Mouse (Mus musculus): Measurements from ENCODE around the gene Tmem121b. TPM values are rescaled to one million over a fixed set of nuclear protein-coding genes. Genes with fewer than 3 reads are reported as not detected.

The Tmem121b gene
- total RNA-seq, 4 experiments from 2014 or later = 43.6 to 47.4 (median 46.5) TPM

DNA sequence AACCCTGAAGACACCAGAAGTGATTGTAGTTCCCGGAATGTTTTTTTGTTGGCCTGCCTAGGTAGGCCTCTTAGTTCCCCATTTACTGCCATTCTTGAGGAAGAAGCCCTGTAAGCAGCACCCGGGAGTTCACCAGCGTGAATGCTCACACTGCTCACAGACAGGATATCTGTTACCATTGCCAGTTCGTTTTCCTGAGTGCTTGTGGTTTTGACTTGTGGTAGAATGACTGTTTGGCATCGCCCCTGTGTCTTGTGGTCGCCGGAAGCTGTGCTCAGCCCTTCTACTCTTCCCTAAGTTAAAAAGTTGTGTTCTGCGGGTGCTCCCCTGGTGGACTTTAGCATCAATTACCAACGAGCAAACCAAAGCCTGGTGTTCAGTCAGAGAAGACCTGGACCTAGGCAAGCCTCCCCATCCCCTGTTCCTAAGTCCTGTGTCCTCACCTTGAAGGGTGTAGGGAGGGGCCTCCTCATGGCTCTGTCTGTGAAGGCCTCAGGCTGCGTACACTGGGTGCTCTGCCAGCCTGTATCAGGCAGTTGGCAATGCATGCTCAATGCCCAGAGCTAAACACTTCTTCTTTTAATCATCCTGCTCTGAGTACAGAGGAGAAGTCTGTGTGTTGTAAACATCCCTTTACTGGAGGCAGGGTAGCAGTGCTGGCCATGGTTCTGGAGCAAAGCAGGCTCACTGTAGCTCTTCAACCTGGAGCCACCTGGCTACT lies 26.8 kb downstream of the Tmem121b start:
- DNase-seq (ENCODE audit: low spot score in 2 of 2) = no peak

- no peak for DNase-seq (ENCODE audit: low spot score in 2 of 2)
Observed at GRCm38 (mm10) chr6:120465393-120465792, 28.2 kb downstream of the Tmem121b start.

- DNase-seq (ENCODE audit: low spot score in 2 of 2) = no peak
Observed at GRCm38 (mm10) chr6:120464406-120464939, 29.1 kb downstream of the Tmem121b start.

DNA sequence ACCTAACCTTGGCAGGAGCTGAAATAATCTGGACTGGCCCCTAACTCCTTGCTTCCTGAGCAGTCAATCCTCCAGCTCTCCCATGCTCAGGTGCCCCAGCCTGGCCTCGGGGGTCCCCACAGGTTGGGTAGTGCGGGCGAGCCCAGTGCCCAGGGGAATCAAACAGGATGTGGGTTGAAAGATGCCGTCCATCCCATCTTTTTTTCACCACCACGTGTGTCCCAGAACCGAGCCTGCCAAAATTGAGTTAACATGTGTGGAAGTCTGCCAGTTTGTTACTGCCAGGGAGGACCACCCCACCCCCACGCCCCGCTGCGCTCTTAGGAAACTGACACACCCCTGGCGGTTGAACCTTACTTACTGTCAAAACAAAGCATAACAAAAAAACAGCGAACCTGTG lies 29.7 kb downstream of the Tmem121b start:
- no peak for DNase-seq (ENCODE audit: low spot score in 2 of 2)

- DNase-seq (ENCODE audit: low spot score in 2 of 2) = no peak
Observed at GRCm38 (mm10) chr6:120463086-120463871, 30.3 kb downstream of the Tmem121b start, which contains the start of gene Il17ra. Il17ra (plus strand) TSS chr6:120463247.

GRCm38 (mm10) chr6:120462251-120462650 lies 31.4 kb downstream of the Tmem121b start:
- peak in 1 of 2 experiments; percentile 4 for DNase-seq (ENCODE audit: low spot score in 2 of 2)

- DNase-seq (ENCODE audit: low spot score in 2 of 2) = no peak
Observed at GRCm38 (mm10) chr6:120461217-120461616, 32.4 kb downstream of the Tmem121b start.

GRCm38 (mm10) chr6:120457751-120458150 lies 35.9 kb downstream of the Tmem121b start:
- DNase-seq (ENCODE audit: low spot score in 2 of 2) = no peak

- no peak for DNase-seq (ENCODE audit: low spot score in 2 of 2)
Observed at GRCm38 (mm10) chr6:120457074-120457473, 36.5 kb downstream of the Tmem121b start.

DNA sequence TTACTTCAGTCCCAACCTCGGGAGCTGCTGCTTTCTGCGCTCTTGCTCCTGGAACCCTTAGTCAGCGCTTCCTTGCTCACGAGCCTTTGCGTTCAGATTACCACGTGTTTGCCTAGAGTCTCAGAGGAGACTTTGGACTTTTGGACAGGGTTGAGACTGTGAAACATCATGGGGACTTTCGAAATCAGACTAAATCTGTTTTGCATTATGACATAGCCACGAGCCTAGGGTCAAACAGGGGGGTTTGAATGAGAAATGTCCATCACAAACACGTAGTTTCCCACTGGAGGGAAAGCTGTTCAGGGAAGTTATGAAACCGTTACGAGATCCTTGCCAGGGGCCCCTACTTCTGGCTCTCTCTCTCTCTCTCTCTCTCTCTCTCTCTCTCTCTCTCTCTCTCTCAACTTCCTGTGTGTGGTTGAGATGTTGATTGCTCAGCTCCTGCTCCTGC lies 39.0 kb downstream of the Tmem121b start:
- DNase-seq (ENCODE audit: low spot score in 2 of 2) = no peak

DNA sequence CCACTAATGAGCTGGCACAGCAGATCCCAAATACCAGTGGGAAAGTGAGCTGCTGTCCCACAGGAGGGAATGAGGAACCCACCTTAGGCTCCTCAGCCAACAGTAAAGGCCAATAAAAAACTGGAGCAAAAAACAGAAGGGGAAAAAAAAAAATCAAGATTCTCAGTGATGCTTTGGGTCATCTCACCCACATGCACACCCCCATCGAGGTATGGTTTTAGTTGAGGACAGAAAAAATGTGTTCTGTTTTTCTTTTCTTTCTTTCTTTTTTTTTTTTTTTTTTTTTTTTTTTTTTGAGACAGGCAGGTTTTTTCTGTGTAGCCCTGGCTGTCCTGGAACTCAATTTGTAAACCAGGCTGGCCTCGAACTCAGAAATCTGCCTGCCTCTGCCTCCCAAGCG lies 40.1 kb downstream of the Tmem121b start:
- no peak for DNase-seq (ENCODE audit: low spot score in 2 of 2)

GRCm38 (mm10) chr6:120453103-120453445 lies 40.5 kb downstream of the Tmem121b start:
- DNase-seq (ENCODE audit: low spot score in 2 of 2) = no peak

- DNase-seq (ENCODE audit: low spot score in 2 of 2) = no peak
Observed at GRCm38 (mm10) chr6:120452384-120453102, 41.1 kb downstream of the Tmem121b start.

DNA sequence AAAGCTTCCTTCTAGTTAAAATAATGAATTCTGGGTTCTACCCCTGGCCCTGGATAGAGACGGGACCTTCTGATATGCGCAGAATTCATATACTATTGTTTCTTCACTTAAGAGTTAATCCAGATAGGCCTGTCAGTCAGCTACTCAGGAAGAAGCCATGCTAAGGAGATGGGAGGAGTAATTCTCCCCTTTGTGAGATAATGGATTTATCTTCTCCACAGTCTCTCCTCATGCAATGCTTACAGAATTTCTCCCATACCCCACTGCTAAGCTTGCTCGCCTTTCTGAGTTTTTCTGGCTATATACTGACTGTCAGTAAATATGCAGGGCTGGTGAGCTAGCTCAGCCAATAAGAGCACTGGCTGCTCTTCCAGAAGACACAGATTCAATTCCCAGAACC lies 43.4 kb downstream of the Tmem121b start:
- DNase-seq (ENCODE audit: low spot score in 2 of 2) = no peak

DNA sequence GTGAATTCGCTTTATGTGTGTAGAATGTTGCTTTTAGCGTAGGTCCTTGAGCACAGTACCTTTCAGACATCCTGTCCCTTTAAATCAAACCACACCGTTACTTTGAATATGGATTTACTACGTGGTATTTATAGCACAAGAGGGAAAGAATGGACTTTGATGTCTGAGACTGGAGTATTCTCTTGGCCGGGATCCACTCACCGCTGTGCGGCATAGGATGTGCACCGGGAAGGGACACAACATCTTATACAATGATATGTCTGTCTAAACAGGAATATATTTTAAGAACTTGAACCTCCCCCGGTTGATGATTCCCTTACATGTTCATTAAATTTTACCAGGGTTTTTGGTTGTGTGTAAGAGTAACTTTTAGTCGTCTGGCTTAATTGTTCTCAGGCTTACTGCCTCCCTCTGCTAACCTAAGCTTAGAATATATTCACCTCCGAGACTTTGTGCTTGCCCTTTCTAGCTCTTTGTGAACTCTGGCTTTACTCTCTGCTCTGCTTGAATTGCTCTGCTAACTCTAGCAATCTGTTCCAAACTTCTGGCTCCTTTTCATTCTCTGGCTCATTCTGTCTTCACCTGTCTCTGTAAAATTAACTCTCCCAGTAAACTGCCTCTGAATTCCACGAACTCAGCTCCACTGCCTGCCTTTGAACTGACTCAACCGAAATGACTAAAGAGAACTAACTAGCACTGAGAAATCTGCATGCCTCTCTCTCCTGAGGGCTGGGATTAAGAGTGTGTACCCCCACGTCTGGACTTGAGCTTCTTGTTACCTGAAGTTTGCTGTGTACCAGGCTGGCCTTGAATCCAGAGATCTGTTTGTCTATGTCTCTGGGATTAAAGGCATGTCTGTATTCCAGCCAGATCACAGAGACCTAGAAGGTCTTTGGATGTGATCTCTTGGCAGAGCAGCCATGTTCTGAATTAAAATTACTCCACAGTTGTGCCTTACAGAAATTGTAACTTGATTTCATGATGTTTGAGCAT lies 49.9 kb downstream of the Tmem121b start:
- no peak for DNase-seq (ENCODE audit: low spot score in 2 of 2)

GRCm38 (mm10) chr6:120442171-120442749 lies 51.3 kb downstream of the Tmem121b start:
- no peak for DNase-seq (ENCODE audit: low spot score in 2 of 2)
